Mouse (Mus musculus) heart, embryonic 14.5 days (tissue): ENCODE data around the gene Dact3. TPM values are rescaled to one million over a fixed set of nuclear protein-coding genes. Genes with fewer than 3 reads are reported as not detected.
A peak's percentile ranks its signal among the peaks of the same experiment; 100 is the strongest.

Experiments used
- ATAC-seq: fragments of 200-750 bp; cut with Nextera tagmentation; 2 replicates; pipeline ENCODE4 v1.8.0; 2017; ENCODE audit warnings: low read depth, moderate TSS enrichment; ENCODE audit not compliant: insufficient number of reproducible peaks, insufficient read depth, low FRiP score
- H3K27ac ChIP-seq, 2 experiments: fragments of 200-500 bp in 1 of 2; fragments of 300-500 bp in 1 of 2; sonication (generic) in 1 of 2; replicated peaks in 1 of 2; 2 replicates each; pipeline ENCODE4 v1.5.1; 2012 to 2014; ENCODE audit warnings: low read depth in 2 of 2, low read length in 2 of 2, control low read depth in 1 of 2, mild to moderate bottlenecking in 1 of 2, mixed read lengths in 1 of 2; ENCODE audit not compliant: control insufficient read depth in 1 of 2, insufficient read depth in 1 of 2
- H3K27me3 ChIP-seq: fragments of 300-500 bp; sonication (generic); 2 replicates; pipeline ENCODE4 v1.6.1; 2014; ENCODE audit warnings: mild to moderate bottlenecking, low read length, control low read depth; ENCODE audit not compliant: control insufficient read depth, insufficient read depth
- H3K36me3 ChIP-seq: fragments of 300-500 bp; sonication (generic); 2 replicates; pipeline ENCODE4 v1.6.1; 2014; ENCODE audit warnings: mild to moderate bottlenecking, control low read depth, low read length, mixed read lengths; ENCODE audit not compliant: control insufficient read depth, insufficient read depth
- H3K4me1 ChIP-seq, 2 experiments: fragments of 200-500 bp in 1 of 2; fragments of 300-500 bp in 1 of 2; sonication (generic) in 1 of 2; 2 replicates each; pipeline ENCODE4 v1.6.1; 2012 to 2014; ENCODE audit warnings: low read length in 2 of 2, control low read depth in 1 of 2, mixed read lengths in 1 of 2; ENCODE audit not compliant: control insufficient read depth in 2 of 2, insufficient read depth in 2 of 2
- H3K4me2 ChIP-seq: fragments of 300-500 bp; sonication (generic); 2 replicates; pipeline ENCODE4 v1.6.1; 2014; ENCODE audit warnings: mild to moderate bottlenecking, low read length
- H3K4me3 ChIP-seq, 2 experiments: fragments of 200-500 bp in 1 of 2; fragments of 300-500 bp in 1 of 2; sonication (generic) in 1 of 2; 2 replicates each; pipeline ENCODE4 v1.5.1; 2012 to 2014; ENCODE audit warnings: low read length in 2 of 2, mild to moderate bottlenecking in 2 of 2, control low read depth in 1 of 2, low read depth in 1 of 2, moderate library complexity in 1 of 2; ENCODE audit not compliant: control insufficient read depth in 1 of 2, insufficient read depth in 1 of 2
- H3K9ac ChIP-seq: fragments of 300-500 bp; sonication (generic); 2 replicates; pipeline ENCODE4 v1.6.1; 2014; ENCODE audit warnings: mild to moderate bottlenecking, low read length
- H3K9me3 ChIP-seq: fragments of 300-500 bp; sonication (generic); 2 replicates; pipeline ENCODE4 v1.6.1; 2016; ENCODE audit warnings: low read length, control low read depth; ENCODE audit not compliant: control insufficient read depth
- WGBS: fragments of 180-500 bp; shearing (Covaris S2); extraction: QIAGEN DNeasy Blood & Tissue Kit; methylation state at CpG from one replicate; pipeline ENCODE4 v1.1.7; 2014; 5-methylcytosine and 5-hydroxymethylcytosine counted together
- polyA plus RNA-seq: library from polyadenylated mRNA; unstranded; fragments of >200 nt; fragmentation: Nextera tagmentation; extraction: Ambion mirVana; gene quantifications from 2 replicates; pipeline ENCODE4 v1.2.1, GENCODE M21; 2014

Dact3 gene
- polyA plus RNA-seq, 1 experiment from 2014 or later, result 13.8 TPM

GRCm38 (mm10) chr7:16916342-16917265 lies 41.5 kb downstream of the Dact3 start:
- WGBS, result 57% methylated on average over 30 of the region's 30 CpGs
- H3K4me3 ChIP-seq, result no peak overlapping the region
- H3K4me2 ChIP-seq, result no peak overlapping the region
- H3K4me1 ChIP-seq, result peaks cover 11 to 34% of the 10 kb centered on the region in 2 experiments
- H3K27ac ChIP-seq, result no peak overlapping the region
- peaks cover 74% of the 10 kb centered on the region for H3K36me3 ChIP-seq
- no peaks in the 10 kb centered on the region for H3K9me3 ChIP-seq
- no peaks in the 10 kb centered on the region for H3K27me3 ChIP-seq
- ATAC-seq, result no peak
- H3K9ac ChIP-seq, result no peak overlapping the region

- Histone ChIP-seq H3K36me3 (peaks cover 78% of the 10 kb centered on the region), H3K4me1 (peaks cover 17 to 43% of the 10 kb centered on the region in 2 experiments)
- WGBS, result 78% methylated on average over 11 of the region's 11 CpGs
Measured at GRCm38 (mm10) chr7:16917447-16917846, 42.3 kb downstream of the Dact3 start.

GRCm38 (mm10) chr7:16918014-16918413 lies 42.9 kb downstream of the Dact3 start:
- no peak for ATAC-seq
- Histone ChIP-seq H3K9me3 (no peaks in the 10 kb centered on the region), H3K4me3 (no peak overlapping the region), H3K4me2 (no peak overlapping the region), H3K36me3 (peaks cover 78% of the 10 kb centered on the region), H3K27me3 (no peaks in the 10 kb centered on the region), H3K27ac (no peak overlapping the region), H3K4me1 (peaks cover 21 to 48% of the 10 kb centered on the region in 2 experiments), H3K9ac (no peak overlapping the region)
- WGBS, result 82% methylated on average over 9 of the region's 9 CpGs

More at GRCm38 (mm10) chr7:16917447-16917846, 42.3 kb downstream of the Dact3 start:
- Histone ChIP-seq H3K9ac (no peak overlapping the region), H3K4me2 (no peak overlapping the region), H3K9me3 (no peaks in the 10 kb centered on the region), H3K27ac (no peak overlapping the region), H3K27me3 (no peaks in the 10 kb centered on the region), H3K4me3 (no peak overlapping the region)
- ATAC-seq, result no peak

DNA sequence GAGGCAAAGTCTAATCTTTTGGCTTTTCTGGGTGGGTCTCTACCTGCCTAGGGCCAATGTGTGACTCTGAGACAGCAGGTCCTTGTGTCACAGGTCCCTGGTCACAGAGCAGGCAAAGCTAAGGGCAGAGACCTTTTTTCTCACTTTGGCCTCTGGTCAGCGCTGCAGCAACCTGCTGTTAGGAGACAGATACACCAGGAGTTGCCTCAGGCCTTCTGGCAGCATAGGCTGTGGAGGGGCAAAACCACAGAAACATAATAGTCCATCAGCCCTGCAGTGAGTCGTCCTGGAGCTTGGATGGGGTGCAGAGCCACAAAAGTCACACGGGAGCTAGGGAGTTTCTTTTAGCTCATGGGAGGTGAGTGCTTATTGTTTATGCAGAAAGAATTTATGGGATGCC lies 43.6 kb downstream of the Dact3 start:
- no peaks in the 10 kb centered on the region for H3K27me3 ChIP-seq
- H3K9ac ChIP-seq, result no peak overlapping the region
- WGBS, result 79% methylated on average over 3 of the region's 3 CpGs
- H3K4me1 ChIP-seq, result peaks cover 21 to 48% of the 10 kb centered on the region in 2 experiments
- H3K4me2 ChIP-seq, result no peak overlapping the region
- H3K9me3 ChIP-seq, result no peaks in the 10 kb centered on the region
- ATAC-seq, result no peak
- no peak overlapping the region for H3K27ac ChIP-seq
- H3K4me3 ChIP-seq, result no peak overlapping the region
- H3K36me3 ChIP-seq, result peaks cover 78% of the 10 kb centered on the region

DNA sequence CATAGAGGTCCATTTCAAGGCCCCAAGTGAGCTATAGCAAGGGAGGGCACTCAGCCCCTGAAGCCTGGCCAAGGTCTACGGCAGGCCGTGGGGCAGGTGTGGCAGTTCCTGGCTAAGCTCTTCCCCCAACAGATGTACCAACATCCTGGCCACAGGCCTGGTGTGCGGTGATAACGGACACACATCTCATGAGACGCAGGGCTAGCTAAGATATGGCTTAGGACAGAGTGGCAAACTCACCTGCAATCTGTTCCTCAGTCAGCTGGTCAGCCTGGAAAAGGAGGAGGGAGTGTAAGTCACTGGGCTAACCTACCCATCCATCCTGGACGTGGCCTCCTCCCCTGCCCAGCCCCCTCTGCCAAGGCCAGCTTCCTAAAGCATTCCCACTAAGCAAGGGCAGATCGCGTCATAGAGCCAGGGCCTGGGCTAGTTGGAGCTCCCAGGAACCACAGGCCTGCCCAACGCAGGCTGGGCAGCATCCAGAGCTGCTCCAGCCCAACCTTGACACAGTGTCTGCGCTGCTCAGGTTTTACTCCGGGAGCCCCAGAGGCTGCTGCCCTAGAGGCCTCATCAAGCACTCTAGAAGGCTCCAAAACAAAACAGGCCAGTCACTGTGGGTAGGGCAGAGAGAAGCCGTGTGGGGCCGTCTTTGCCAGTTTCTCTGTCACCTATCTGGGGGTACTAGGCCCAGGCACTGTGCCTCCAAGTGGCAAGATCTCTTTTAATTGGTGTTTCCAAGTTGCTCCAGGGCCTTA lies 44.5 kb downstream of the Dact3 start:
- H3K9me3 ChIP-seq, result no peaks in the 10 kb centered on the region
- H3K9ac ChIP-seq, result peak overlapping the region; percentile 38; the same call in 1 of the 2 replicates
- H3K4me3 ChIP-seq, result no peak overlapping the region
- H3K4me2 ChIP-seq, result no peak overlapping the region
- H3K27ac ChIP-seq, result no peak overlapping the region; a peak in 1 of 4 replicates
- peaks cover 73% of the 10 kb centered on the region for H3K36me3 ChIP-seq
- H3K27me3 ChIP-seq, result no peaks in the 10 kb centered on the region
- H3K4me1 ChIP-seq, result peaks cover 21 to 48% of the 10 kb centered on the region in 2 experiments
- no peak for ATAC-seq
- 77% methylated on average over 13 of the region's 13 CpGs for whole genome bisulfite sequencing

DNA sequence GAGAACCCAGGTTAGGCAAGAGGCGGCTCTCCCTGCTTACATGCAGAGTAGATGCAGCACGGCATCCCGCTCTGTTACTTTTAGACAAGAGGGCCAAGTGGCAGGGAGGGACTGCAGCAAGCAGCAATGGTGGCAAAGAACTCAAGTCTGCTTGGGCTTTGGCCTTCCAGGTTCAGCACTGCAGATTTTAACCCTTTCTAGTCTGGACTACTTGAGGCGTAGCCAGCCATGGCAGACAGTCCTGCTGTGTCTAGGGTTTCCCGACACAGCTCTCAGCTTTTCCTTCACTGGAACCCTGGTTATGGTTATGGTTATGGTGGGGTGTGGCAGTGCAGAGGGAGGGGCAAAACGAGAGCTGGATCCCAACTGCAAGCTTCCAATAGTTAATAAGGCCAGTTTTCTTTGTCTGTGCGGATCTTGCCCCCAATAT lies 45.0 kb downstream of the Dact3 start:
- Histone ChIP-seq H3K4me1 (peaks cover 21 to 48% of the 10 kb centered on the region in 2 experiments), H3K4me3 (no peak overlapping the region), H3K9me3 (no peaks in the 10 kb centered on the region), H3K9ac (peak overlapping the region; percentile 38; the same call in 1 of the 2 replicates), H3K27me3 (no peaks in the 10 kb centered on the region), H3K36me3 (peaks cover 68% of the 10 kb centered on the region), H3K4me2 (no peak overlapping the region), H3K27ac (no peak overlapping the region; a peak in 1 of 4 replicates)
- ATAC-seq, result no peak
- WGBS, result 89% methylated on average over 7 of the region's 7 CpGs
